Mouse (Mus musculus) forebrain, embryonic 15.5 days (tissue): ENCODE data around the gene Cd6. TPM values are rescaled to one million over a fixed set of nuclear protein-coding genes. Genes with fewer than 3 reads are reported as not detected.
A peak's percentile ranks its signal among the peaks of the same experiment; 100 is the strongest.

Experiments
- ATAC-seq: fragments of 200-750 bp; cut with Nextera tagmentation; replicated peaks from 2 replicates; pipeline ENCODE4 v1.8.0; 2017; ENCODE audit warnings: mild to moderate bottlenecking, moderate TSS enrichment, moderate library complexity
- H3K27ac ChIP-seq: fragments of 300-500 bp; sonication (generic); replicated peaks from 2 replicates; pipeline ENCODE4 v1.5.1; 2015; ENCODE audit warnings: mild to moderate bottlenecking, inconsistent platforms
- H3K27me3 ChIP-seq: fragments of 300-500 bp; sonication (generic); 2 replicates; pipeline ENCODE4 v1.6.1; 2015; ENCODE audit warnings: inconsistent platforms
- H3K36me3 ChIP-seq: fragments of 300-500 bp; sonication (generic); 2 replicates; pipeline ENCODE4 v1.6.1; 2015; ENCODE audit warnings: mild to moderate bottlenecking, inconsistent platforms
- H3K4me1 ChIP-seq: fragments of 300-500 bp; sonication (generic); 2 replicates; pipeline ENCODE4 v1.6.1; 2015; ENCODE audit warnings: inconsistent platforms
- H3K4me2 ChIP-seq: fragments of 300-500 bp; sonication (generic); replicated peaks from 2 replicates; pipeline ENCODE4 v1.6.1; 2015; ENCODE audit warnings: mild to moderate bottlenecking, inconsistent platforms
- H3K4me3 ChIP-seq: fragments of 300-500 bp; sonication (generic); 2 replicates; pipeline ENCODE4 v1.5.1; 2015; ENCODE audit warnings: mild to moderate bottlenecking, inconsistent platforms
- H3K9ac ChIP-seq: fragments of 300-500 bp; sonication (generic); replicated peaks from 2 replicates; pipeline ENCODE4 v1.6.1; 2015; ENCODE audit warnings: mild to moderate bottlenecking, inconsistent platforms
- H3K9me3 ChIP-seq: fragments of 300-500 bp; sonication (generic); 2 replicates; pipeline ENCODE4 v1.6.1; 2016; ENCODE audit warnings: inconsistent platforms
- WGBS: fragments of 180-500 bp; shearing (Covaris S2); methylation state at CpG from one replicate; pipeline ENCODE4 v1.1.7; 2015; ENCODE audit warnings: mixed read lengths; 5-methylcytosine and 5-hydroxymethylcytosine counted together
- polyA plus RNA-seq: library from polyadenylated mRNA; unstranded; fragments of >200 nt; fragmentation: Nextera tagmentation; extraction: Ambion mirVana; gene quantifications from 2 replicates; pipeline ENCODE4 v1.2.1, GENCODE M21; 2015

The Cd6 gene
- not detected in 2 replicates for polyA plus RNA-seq

GRCm38 (mm10) chr19:10829436-10830175, at the start of gene Cd6:
Cd6 (minus strand) TSS chr19:10830058.
- no peak for ATAC-seq
- Histone ChIP-seq H3K36me3 (no peaks in the 10 kb centered on the region), H3K9ac (no peak within 1 kb of the TSS), H3K4me1 (no peaks in the 10 kb centered on the region), H3K27ac (no peak within 1 kb of the TSS), H3K27me3 (no peaks in the 10 kb centered on the region), H3K4me3 (no peak within 1 kb of the TSS), H3K4me2 (no peak within 1 kb of the TSS), H3K9me3 (no peaks in the 10 kb centered on the region)
- 92% methylated on average over 16 of the region's 16 CpGs for WGBS

GRCm38 (mm10) chr19:10878201-10878837, 48.5 kb upstream of the Cd6 start:
- Histone ChIP-seq H3K9ac (no peak overlapping the region), H3K4me2 (no peak overlapping the region), H3K36me3 (peaks cover 10% of the 10 kb centered on the region), H3K27me3 (no peaks in the 10 kb centered on the region), H3K9me3 (no peaks in the 10 kb centered on the region), H3K27ac (no peak overlapping the region), H3K4me3 (no peak overlapping the region), H3K4me1 (peaks cover 28% of the 10 kb centered on the region)
- 86% methylated on average over 7 of the region's 7 CpGs for WGBS
- no peak for ATAC-seq

- Histone ChIP-seq H3K27me3 (no peaks in the 10 kb centered on the region), H3K9ac (no peak overlapping the region), H3K36me3 (peaks cover 31% of the 10 kb centered on the region), H3K4me3 (no peak overlapping the region), H3K9me3 (no peaks in the 10 kb centered on the region), H3K4me1 (peaks cover 28% of the 10 kb centered on the region), H3K27ac (no peak overlapping the region), H3K4me2 (no peak overlapping the region)
- WGBS, result 82% methylated on average over 14 of the region's 14 CpGs
- ATAC-seq, result no peak
Observed at GRCm38 (mm10) chr19:10871328-10871961, 41.6 kb upstream of the Cd6 start.

- no peak overlapping the region for H3K4me3 ChIP-seq
- peaks cover 36% of the 10 kb centered on the region for H3K36me3 ChIP-seq
- no peak overlapping the region for H3K9ac ChIP-seq
- peaks cover 28% of the 10 kb centered on the region for H3K4me1 ChIP-seq
- no peak for ATAC-seq
- no peak overlapping the region for H3K4me2 ChIP-seq
- H3K27ac ChIP-seq, result no peak overlapping the region
- H3K9me3 ChIP-seq, result no peaks in the 10 kb centered on the region
- no peaks in the 10 kb centered on the region for H3K27me3 ChIP-seq
- 82% methylated on average over 3 of the region's 3 CpGs for WGBS
Observed at GRCm38 (mm10) chr19:10870676-10871075, 40.8 kb upstream of the Cd6 start.

GRCm38 (mm10) chr19:10869886-10870527, 40.1 kb upstream of the Cd6 start, which contains the start of gene Tmem132a:
Tmem132a (minus strand) TSS chr19:10869940.
- ATAC-seq, result peak; percentile 30
- H3K36me3 ChIP-seq, result peaks cover 43% of the 10 kb centered on the region
- H3K27me3 ChIP-seq, result no peaks in the 10 kb centered on the region
- H3K9me3 ChIP-seq, result no peaks in the 10 kb centered on the region
- H3K9ac ChIP-seq, result peak within 1 kb of the TSS; percentile 100
- WGBS, result 1% methylated on average over 8 of the region's 8 CpGs
- H3K4me2 ChIP-seq, result peak within 1 kb of the TSS; percentile 85
- H3K4me1 ChIP-seq, result peaks cover 28% of the 10 kb centered on the region
- H3K4me3 ChIP-seq, result peak within 1 kb of the TSS; percentile 97
- peak within 1 kb of the TSS; percentile 96 for H3K27ac ChIP-seq

- under 1% methylated on average over 43 of the region's 43 CpGs for WGBS
- Histone ChIP-seq H3K4me1 (peaks cover 28% of the 10 kb centered on the region), H3K9me3 (no peaks in the 10 kb centered on the region), H3K27ac (peak overlapping the region; percentile 96), H3K27me3 (no peaks in the 10 kb centered on the region), H3K4me3 (peak overlapping the region; percentile 97), H3K9ac (peak overlapping the region; percentile 100), H3K36me3 (peaks cover 48% of the 10 kb centered on the region), H3K4me2 (peak overlapping the region; percentile 85)
- peak; percentile 95 for ATAC-seq
Observed at GRCm38 (mm10) chr19:10869241-10869885, 39.5 kb upstream of the Cd6 start.

GRCm38 (mm10) chr19:10868623-10869141, 38.8 kb upstream of the Cd6 start:
- peak; percentile 36; the same call in 1 of the 2 replicates for ATAC-seq
- peak overlapping the region; percentile 100 for H3K9ac ChIP-seq
- H3K9me3 ChIP-seq, result no peaks in the 10 kb centered on the region
- no peaks in the 10 kb centered on the region for H3K27me3 ChIP-seq
- H3K4me2 ChIP-seq, result peak overlapping the region; percentile 85
- peak overlapping the region; percentile 96 for H3K27ac ChIP-seq
- H3K4me1 ChIP-seq, result peaks cover 28% of the 10 kb centered on the region
- under 1% methylated on average over 17 of the region's 17 CpGs for WGBS
- H3K4me3 ChIP-seq, result peak overlapping the region; percentile 97
- peaks cover 49% of the 10 kb centered on the region for H3K36me3 ChIP-seq

GRCm38 (mm10) chr19:10867946-10868622, 38.2 kb upstream of the Cd6 start:
- H3K4me2 ChIP-seq, result peak overlapping the region; percentile 85
- peak overlapping the region; percentile 100 for H3K9ac ChIP-seq
- no peaks in the 10 kb centered on the region for H3K27me3 ChIP-seq
- H3K9me3 ChIP-seq, result no peaks in the 10 kb centered on the region
- H3K36me3 ChIP-seq, result peaks cover 49% of the 10 kb centered on the region
- peaks cover 28% of the 10 kb centered on the region for H3K4me1 ChIP-seq
- 23% methylated on average over 5 of the region's 5 CpGs for WGBS
- peak overlapping the region; percentile 97 for H3K4me3 ChIP-seq
- ATAC-seq, result no peak
- H3K27ac ChIP-seq, result peak overlapping the region; percentile 96

GRCm38 (mm10) chr19:10866351-10866750, 36.5 kb upstream of the Cd6 start:
- Histone ChIP-seq H3K36me3 (peaks cover 49% of the 10 kb centered on the region), H3K9me3 (no peaks in the 10 kb centered on the region), H3K27me3 (no peaks in the 10 kb centered on the region), H3K4me3 (no peak overlapping the region), H3K4me2 (no peak overlapping the region), H3K9ac (no peak overlapping the region), H3K27ac (no peak overlapping the region), H3K4me1 (peaks cover 28% of the 10 kb centered on the region)
- WGBS, result 89% methylated on average over 13 of the region's 13 CpGs
- ATAC-seq, result no peak

- Histone ChIP-seq H3K4me1 (no peaks in the 10 kb centered on the region), H3K27ac (no peak overlapping the region), H3K27me3 (no peaks in the 10 kb centered on the region), H3K9me3 (no peaks in the 10 kb centered on the region), H3K4me2 (no peak overlapping the region), H3K4me3 (no peak overlapping the region), H3K9ac (no peak overlapping the region), H3K36me3 (peaks cover 87% of the 10 kb centered on the region)
- 46% methylated on average over 22 of the region's 22 CpGs for WGBS
- ATAC-seq, result no peak; the same call in 1 of the 2 replicates
Observed at GRCm38 (mm10) chr19:10860072-10860497, 30.2 kb upstream of the Cd6 start.

GRCm38 (mm10) chr19:10856520-10856919, 26.7 kb upstream of the Cd6 start:
- no peaks in the 10 kb centered on the region for H3K4me1 ChIP-seq
- no peak overlapping the region for H3K9ac ChIP-seq
- no peak overlapping the region for H3K4me2 ChIP-seq
- no peaks in the 10 kb centered on the region for H3K27me3 ChIP-seq
- 57% methylated on average over 2 of the region's 2 CpGs for WGBS
- H3K27ac ChIP-seq, result no peak overlapping the region
- no peak overlapping the region for H3K4me3 ChIP-seq
- ATAC-seq, result no peak; the same call in 1 of the 2 replicates
- peaks cover 52% of the 10 kb centered on the region for H3K36me3 ChIP-seq
- no peaks in the 10 kb centered on the region for H3K9me3 ChIP-seq
